Mouse (Mus musculus) forebrain, embryonic 13.5 days (tissue): ENCODE data around the gene Dxo. TPM values are rescaled to one million over a fixed set of nuclear protein-coding genes. Genes with fewer than 3 reads are reported as not detected.
"Not testable (repeated sequence)": the region's sequence is repeated elsewhere in the genome, so short reads cannot be mapped to it uniquely, and the experiment has no call there.

ENCODE experiments used
- ATAC-seq: fragments of 200-750 bp; cut with Nextera tagmentation; 2 replicates; pipeline ENCODE4 v1.8.0; 2017
- H3K27ac ChIP-seq: fragments of 300-500 bp; sonication (generic); 2 replicates; pipeline ENCODE4 v1.5.1; 2015; ENCODE audit warnings: inconsistent platforms, mild to moderate bottlenecking, moderate library complexity
- H3K27me3 ChIP-seq: fragments of 300-500 bp; sonication (generic); 2 replicates; pipeline ENCODE4 v1.6.1; 2015; ENCODE audit warnings: mild to moderate bottlenecking, inconsistent platforms
- H3K36me3 ChIP-seq: fragments of 300-500 bp; sonication (generic); 2 replicates; pipeline ENCODE4 v1.6.1; 2015; ENCODE audit warnings: mild to moderate bottlenecking, inconsistent platforms; ENCODE audit not compliant: poor library complexity, severe bottlenecking
- H3K4me1 ChIP-seq: fragments of 300-500 bp; sonication (generic); 2 replicates; pipeline ENCODE4 v1.6.1; 2015; ENCODE audit warnings: inconsistent platforms
- H3K4me2 ChIP-seq: fragments of 300-500 bp; sonication (generic); 2 replicates; pipeline ENCODE4 v1.6.1; 2015; ENCODE audit warnings: inconsistent platforms, mild to moderate bottlenecking, moderate library complexity
- H3K4me3 ChIP-seq: fragments of 300-500 bp; sonication (generic); 2 replicates; pipeline ENCODE4 v1.5.1; 2015; ENCODE audit warnings: mild to moderate bottlenecking, inconsistent platforms
- H3K9ac ChIP-seq: fragments of 300-500 bp; sonication (generic); 2 replicates; pipeline ENCODE4 v1.6.1; 2015; ENCODE audit warnings: mild to moderate bottlenecking, inconsistent platforms
- H3K9me3 ChIP-seq: fragments of 300-500 bp; sonication (generic); replicated peaks from 2 replicates; pipeline ENCODE4 v1.6.1; 2016; ENCODE audit warnings: inconsistent platforms
- WGBS: fragments of 180-500 bp; shearing (Covaris S2); methylation state at CpG from one replicate; pipeline ENCODE4 v1.1.7; 2015; 5-methylcytosine and 5-hydroxymethylcytosine counted together
- polyA plus RNA-seq: library from polyadenylated mRNA; unstranded; fragments of >200 nt; fragmentation: Nextera tagmentation; extraction: Ambion mirVana; gene quantifications from 2 replicates; pipeline ENCODE4 v1.2.1, GENCODE M21; 2015

The Dxo gene
- polyA plus RNA-seq = 68.6 and 75.7 TPM in 2 replicates

- 0% methylated on average over 40 of the region's 40 CpGs for WGBS
Measured at GRCm38 (mm10) chr17:34836856-34837221, at the start of gene Dxo, which contains the start of gene Stk19. TSS of gene Dxo (plus strand) at chr17:34837019. TSS of gene Stk19 (minus strand) at chr17:34836945.

GRCm38 (mm10) chr17:34795016-34795415 lies 41.8 kb upstream of the Dxo start:
- 88% methylated on average over 10 of the region's 10 CpGs for WGBS
- ATAC-seq = no peak
- Histone ChIP-seq H3K27me3 (no peaks in the 10 kb centered on the region), H3K9ac (no peak overlapping the region), H3K4me1 (no peaks in the 10 kb centered on the region), H3K4me2 (no peak overlapping the region), H3K36me3 (no peaks in the 10 kb centered on the region), H3K27ac (no peak overlapping the region), H3K4me3 (no peak overlapping the region), H3K9me3 (0 out of 2 replicates have a peak, but pooled peaks cover 4% of the 10 kb centered on the region)

More at GRCm38 (mm10) chr17:34836856-34837221, at the start of gene Dxo, which contains the start of gene Stk19:
- Histone ChIP-seq H3K4me3 (peak within 1 kb of the TSS; percentile 81), H3K9ac (peak within 1 kb of the TSS; percentile 83), H3K9me3 (no peaks in the 10 kb centered on the region), H3K4me2 (peak within 1 kb of the TSS; percentile 81), H3K27ac (peak within 1 kb of the TSS; percentile 81), H3K36me3 (peaks cover 61% of the 10 kb centered on the region), H3K4me1 (peaks cover 28% of the 10 kb centered on the region), H3K27me3 (no peaks in the 10 kb centered on the region)
- ATAC-seq = peak; percentile 93

DNA sequence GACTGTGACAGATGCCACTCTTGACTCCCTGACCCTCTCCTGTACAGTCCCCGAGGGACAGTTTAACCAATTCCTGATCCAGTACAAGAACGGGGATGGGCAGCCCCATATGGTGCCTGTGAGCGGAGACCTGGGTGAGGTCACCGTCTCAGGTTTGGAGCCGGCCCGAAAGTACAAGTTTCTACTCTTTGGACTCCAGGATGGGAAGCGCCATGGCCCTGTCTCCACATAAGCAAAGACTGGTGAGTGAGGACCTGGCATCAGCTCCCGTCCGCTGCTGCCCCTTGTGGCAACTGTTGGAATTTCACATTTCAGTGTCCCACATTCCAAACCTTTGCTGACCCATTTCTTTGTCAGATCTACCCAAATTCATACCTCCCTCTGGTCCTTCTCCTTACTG lies 41.2 kb upstream of the Dxo start:
- H3K9ac ChIP-seq = no peak overlapping the region
- no peak overlapping the region for H3K4me2 ChIP-seq
- H3K36me3 ChIP-seq = no peaks in the 10 kb centered on the region
- H3K27ac ChIP-seq = no peak overlapping the region
- no peaks in the 10 kb centered on the region for H3K27me3 ChIP-seq
- no peaks in the 10 kb centered on the region for H3K4me1 ChIP-seq
- no peak for ATAC-seq
- no peak overlapping the region for H3K4me3 ChIP-seq
- 68% methylated on average over 9 of the region's 9 CpGs for WGBS
- H3K9me3 ChIP-seq = 0 out of 2 replicates have a peak, but pooled peaks cover 4% of the 10 kb centered on the region

- H3K27me3 ChIP-seq = no peaks in the 10 kb centered on the region
- WGBS = 84% methylated on average over 8 of the region's 8 CpGs
- H3K4me3 ChIP-seq = no peak overlapping the region
- H3K27ac ChIP-seq = no peak overlapping the region
- H3K9ac ChIP-seq = no peak overlapping the region
- no peak for ATAC-seq
- H3K9me3 ChIP-seq = 0 out of 2 replicates have a peak, but pooled peaks cover 4% of the 10 kb centered on the region
- no peak overlapping the region for H3K4me2 ChIP-seq
- no peaks in the 10 kb centered on the region for H3K36me3 ChIP-seq
- H3K4me1 ChIP-seq = no peaks in the 10 kb centered on the region
Measured at GRCm38 (mm10) chr17:34796311-34797140, 40.3 kb upstream of the Dxo start.

GRCm38 (mm10) chr17:34797211-34797995 lies 39.4 kb upstream of the Dxo start:
- not testable (repeated sequence) for H3K27me3 ChIP-seq, H3K4me1 ChIP-seq, H3K27ac ChIP-seq, H3K36me3 ChIP-seq, H3K9ac ChIP-seq, H3K9me3 ChIP-seq, H3K4me3 ChIP-seq, ATAC-seq, H3K4me2 ChIP-seq
- WGBS = 84% methylated on average over 10 of the region's 10 CpGs

DNA sequence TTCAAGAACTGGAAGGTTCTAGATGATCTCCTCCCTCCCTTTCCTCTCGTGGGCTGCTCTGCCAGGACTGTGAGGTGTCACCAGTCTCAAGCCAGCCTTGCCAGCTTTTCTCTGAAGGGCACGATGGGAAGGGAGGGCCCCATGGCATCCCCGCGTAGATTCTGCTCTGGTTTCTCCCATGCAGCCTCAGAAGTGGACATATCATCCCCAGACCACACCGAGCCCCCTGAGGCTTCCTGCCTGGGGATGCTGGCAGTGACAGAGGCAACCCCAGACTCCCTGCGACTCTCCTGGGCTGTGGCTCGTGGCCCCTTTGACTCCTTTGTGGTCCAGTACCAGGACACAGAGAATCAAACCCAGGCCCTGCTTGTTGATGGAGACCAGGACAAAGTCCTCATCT lies 38.7 kb upstream of the Dxo start:
- not testable (repeated sequence) for H3K4me1 ChIP-seq, H3K9me3 ChIP-seq, H3K27ac ChIP-seq, H3K36me3 ChIP-seq, H3K9ac ChIP-seq, ATAC-seq, H3K4me3 ChIP-seq, H3K4me2 ChIP-seq, H3K27me3 ChIP-seq
- 80% methylated on average over 6 of the region's 7 CpGs for WGBS

- H3K36me3 ChIP-seq = no peaks in the 10 kb centered on the region
- ATAC-seq = no peak
- H3K27ac ChIP-seq = no peak overlapping the region
- no peaks in the 10 kb centered on the region for H3K27me3 ChIP-seq
- H3K4me2 ChIP-seq = no peak overlapping the region
- H3K4me3 ChIP-seq = no peak overlapping the region
- no peaks in the 10 kb centered on the region for H3K9me3 ChIP-seq
- 92% methylated on average over 17 of the region's 17 CpGs for WGBS
- no peak overlapping the region for H3K9ac ChIP-seq
- H3K4me1 ChIP-seq = no peaks in the 10 kb centered on the region
Measured at GRCm38 (mm10) chr17:34798866-34799530, 37.8 kb upstream of the Dxo start.

DNA sequence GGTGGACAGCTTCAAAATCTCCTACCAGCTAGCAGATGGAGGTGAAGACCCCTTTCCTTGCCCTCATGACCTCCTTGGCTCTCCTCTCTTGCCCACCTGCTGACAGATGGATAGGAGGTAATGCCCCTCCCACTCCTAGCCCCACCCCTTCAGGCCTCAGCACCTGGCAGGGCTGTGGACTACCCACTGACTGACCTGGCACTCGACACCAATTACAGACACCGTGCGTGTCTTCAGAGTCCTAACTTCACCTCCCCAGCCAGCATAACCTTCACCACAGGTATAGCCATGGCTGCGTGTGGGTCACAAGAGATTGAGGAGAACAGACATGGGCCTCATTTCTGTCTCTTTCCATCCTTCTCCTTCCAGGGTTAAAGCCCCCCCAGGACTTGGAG lies 37.3 kb upstream of the Dxo start:
- no peaks in the 10 kb centered on the region for H3K36me3 ChIP-seq
- WGBS = 89% methylated on average over 4 of the region's 4 CpGs
- no peak overlapping the region for H3K4me2 ChIP-seq
- H3K27ac ChIP-seq = no peak overlapping the region
- H3K9me3 ChIP-seq = no peaks in the 10 kb centered on the region
- no peak for ATAC-seq
- no peaks in the 10 kb centered on the region for H3K4me1 ChIP-seq
- H3K9ac ChIP-seq = no peak overlapping the region
- H3K4me3 ChIP-seq = no peak overlapping the region
- no peaks in the 10 kb centered on the region for H3K27me3 ChIP-seq

GRCm38 (mm10) chr17:34800781-34801305 lies 36.0 kb upstream of the Dxo start:
- not testable (repeated sequence) for H3K4me1 ChIP-seq, H3K27me3 ChIP-seq, H3K4me2 ChIP-seq, H3K4me3 ChIP-seq, H3K36me3 ChIP-seq, H3K27ac ChIP-seq, ATAC-seq, H3K9me3 ChIP-seq, H3K9ac ChIP-seq
- 97% methylated on average over 16 of the region's 16 CpGs for WGBS

- H3K36me3 ChIP-seq, H3K4me3 ChIP-seq, H3K27ac ChIP-seq, H3K9me3 ChIP-seq, H3K4me1 ChIP-seq, ATAC-seq, H3K9ac ChIP-seq, H3K4me2 ChIP-seq, H3K27me3 ChIP-seq: not testable (repeated sequence)
- WGBS = 92% methylated on average over 9 of the region's 9 CpGs
Measured at GRCm38 (mm10) chr17:34802756-34803155, 34.1 kb upstream of the Dxo start.

DNA sequence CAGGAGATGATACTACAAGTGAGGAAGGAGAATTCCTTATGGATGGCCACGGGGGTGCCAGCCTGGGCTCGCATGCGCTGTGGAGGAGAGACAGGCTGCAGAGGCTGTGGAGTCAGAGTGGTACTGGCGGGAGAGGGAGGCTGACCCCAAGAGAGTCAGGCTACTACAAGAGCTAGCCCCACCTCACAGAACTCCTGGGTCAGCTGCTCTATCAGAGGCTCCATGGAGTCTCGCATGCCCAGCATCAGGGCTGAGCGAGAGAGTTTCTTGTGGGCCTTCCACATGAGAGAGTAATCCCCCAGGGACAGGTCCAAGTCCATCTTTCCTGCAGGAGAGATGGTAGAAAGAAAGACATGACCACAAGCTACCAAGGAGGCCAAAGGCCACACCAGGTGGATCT lies 33.5 kb upstream of the Dxo start:
- H3K9ac ChIP-seq, H3K27me3 ChIP-seq, H3K9me3 ChIP-seq, H3K4me2 ChIP-seq, H3K36me3 ChIP-seq, H3K4me1 ChIP-seq, H3K27ac ChIP-seq, ATAC-seq, H3K4me3 ChIP-seq: not testable (repeated sequence)
- WGBS = 91% methylated on average over 6 of the region's 6 CpGs

DNA sequence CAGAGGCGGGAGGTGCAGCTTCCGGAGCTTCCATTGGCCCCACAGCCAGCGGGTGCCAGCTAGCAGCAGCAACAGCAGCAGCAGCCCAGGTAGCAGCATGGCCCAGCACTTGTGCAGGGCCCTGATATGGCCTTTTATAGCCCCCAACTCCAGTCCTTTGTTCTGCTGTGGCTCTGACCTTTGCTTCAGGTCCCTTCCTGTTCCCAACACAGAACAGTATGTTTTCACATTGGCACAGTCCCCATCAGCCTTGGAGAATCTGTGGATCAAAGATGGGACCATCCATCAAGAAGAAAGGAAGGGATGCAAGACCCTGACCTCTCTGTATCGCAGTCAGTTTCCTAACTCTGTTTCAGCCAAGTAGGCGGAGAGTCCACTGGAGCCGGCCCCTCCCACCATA lies 32.5 kb upstream of the Dxo start, which contains the start of gene Cyp21a1:
Gene Cyp21a1, minus strand, starts transcription at position 261 of the 400 bp plus-strand sequence.
- 82% methylated on average over 3 of the region's 6 CpGs for WGBS
- H3K9me3 ChIP-seq = not testable (repeated sequence)

More for the DNA sequence above, 32.5 kb upstream of the Dxo start, which contains the start of gene Cyp21a1:
- not testable (repeated sequence) for H3K4me2 ChIP-seq, H3K4me3 ChIP-seq, H3K27me3 ChIP-seq, H3K9ac ChIP-seq, H3K36me3 ChIP-seq, H3K4me1 ChIP-seq, H3K27ac ChIP-seq, ATAC-seq
